Comparison of ENCODE assay signal across 8 mouse cellular contexts in genomic region chr1:86339156-86339812, GRCm38 (mm10). TPM values are rescaled to one million over a fixed set of nuclear protein-coding genes. Genes with fewer than 3 reads are reported as not detected.
A peak's percentile ranks its signal among the peaks of the same experiment; 100 is the strongest.
DNase-seq lines count a peak whose midpoint lies in the region; ATAC-seq lines count a peak whose summit lies in the region.

No protein-coding gene starts in this region.

- H3K9me3 ChIP-seq in embryonic facial prominence, embryonic 10.5 days: no peaks in the 10 kb centered on the region
- H3K9me3 ChIP-seq in limb, embryonic 13.5 days: no peaks in the 10 kb centered on the region

- no peak overlapping the region for H3K4me2 ChIP-seq in limb, embryonic 13.5 days (replicated peaks)

- no peaks in the 10 kb centered on the region for H3K4me1 ChIP-seq in embryonic facial prominence, embryonic 10.5 days
- H3K4me1 ChIP-seq in limb, embryonic 13.5 days: no peaks in the 10 kb centered on the region

- ATAC-seq in limb, embryonic 13.5 days (ENCODE audit: low FRiP score, low read depth): peak; percentile 80; the same call in 1 of the 2 replicates

- no peak overlapping the region for H3K27ac ChIP-seq in embryonic facial prominence, embryonic 10.5 days (replicated peaks)
- no peak overlapping the region for H3K27ac ChIP-seq in limb, embryonic 13.5 days

- no peak overlapping the region for H3K4me3 ChIP-seq in embryonic facial prominence, embryonic 10.5 days
- no peak overlapping the region for H3K4me3 ChIP-seq in limb, embryonic 13.5 days

- H3K27me3 ChIP-seq in embryonic facial prominence, embryonic 10.5 days (replicated peaks; ENCODE audit: low read depth, poor library complexity, severe bottlenecking): no peaks in the 10 kb centered on the region
- H3K27me3 ChIP-seq in limb, embryonic 13.5 days: no peaks in the 10 kb centered on the region
- no peaks in the 10 kb centered on the region for H3K27me3 ChIP-seq in splenic B cell, adult 2 months (ENCODE audit: control insufficient read depth, insufficient read depth, low read length, poor library complexity, severe bottlenecking)

- H3K36me3 ChIP-seq in embryonic facial prominence, embryonic 10.5 days (replicated peaks): no peaks in the 10 kb centered on the region; the same call in 1 of the 2 replicates
- H3K36me3 ChIP-seq in limb, embryonic 13.5 days: no peaks in the 10 kb centered on the region
- no peaks in the 10 kb centered on the region for H3K36me3 ChIP-seq in splenic B cell, adult 2 months (ENCODE audit: control insufficient read depth, insufficient read depth, low read length, poor library complexity, severe bottlenecking)

- no peak overlapping the region for H3K9ac ChIP-seq in limb, embryonic 13.5 days

- 30% methylated on average over 4 of the region's 4 CpGs for WGBS in embryonic facial prominence, embryonic 10.5 days
- 27% methylated on average over 4 of the region's 4 CpGs for WGBS in limb, embryonic 13.5 days

- DNase-seq in B cell, adult 2 months: peak; percentile 91 to 94
- peak; percentile 90 for DNase-seq in adrenal gland, postnatal 14 days
- DNase-seq in embryonic facial prominence, embryonic 10.5 days (ENCODE audit: low spot score): peak; percentile 75
- DNase-seq in heart, adult 8-10 months (ENCODE audit: low spot score): peak; percentile 79
- DNase-seq in kidney, adult 9 months: peak; percentile 90
- peak; percentile 40 to 61 for DNase-seq in monocyte, adult 2 months (ENCODE audit: low read depth in 1 of 2, low spot score in 2 of 2)
- peak; percentile 93 for DNase-seq in splenic B cell, adult 2 months (ENCODE audit: low read depth, low spot score)

RNA-seq across cellular contexts. Expression of gene Ncl, which starts 19.9 kb away (rescaled TPM):
- 330 and 396 TPM in 2 replicates for total RNA-seq in adrenal gland, postnatal 14 days (2021)
- 625 and 641 TPM in 2 replicates for polyA plus RNA-seq in embryonic facial prominence, embryonic 10.5 days (2016; fragmentation: Nextera tagmentation; extraction: Ambion mirVana)
- 100 to 1,000 TPM; 111 to 154 (median 130) TPM for total RNA-seq in heart, adult 8-10 months (2022)
- 418 and 419 TPM in 2 replicates for polyA plus RNA-seq in limb, embryonic 13.5 days (2015; fragmentation: Nextera tagmentation; extraction: Ambion mirVana)

RNA-seq across cellular contexts. Expression of gene B3gnt7, which starts 36.7 kb away (rescaled TPM):
- 0.19 and 0.56 TPM in 2 replicates for total RNA-seq in adrenal gland, postnatal 14 days (2021)
- polyA plus RNA-seq in embryonic facial prominence, embryonic 10.5 days (2016; fragmentation: Nextera tagmentation; extraction: Ambion mirVana): 4.9 and 6.2 TPM in 2 replicates
- total RNA-seq in heart, adult 8-10 months (2022): under 1 TPM; 0.38 to 0.81 (median 0.51) TPM
- polyA plus RNA-seq in limb, embryonic 13.5 days (2015; fragmentation: Nextera tagmentation; extraction: Ambion mirVana): 8.3 and 9.6 TPM in 2 replicates
